Mouse (Mus musculus) activated CD4-positive, CD25-positive, alpha-beta regulatory T cell (primary cell): ENCODE data around the gene Usp38. TPM values are rescaled to one million over a fixed set of nuclear protein-coding genes. Genes with fewer than 3 reads are reported as not detected.

Experiments used
- polyA plus RNA-seq, 2 experiments: library from polyadenylated mRNA; unstranded; fragments of 100-300 nt; shearing (Covaris generic); gene quantifications; one replicate each; pipeline ENCODE4 v1.2.1; 2017

The Usp38 gene
- polyA plus RNA-seq = 10 to 100 TPM; 52.9 to 54.5 TPM

DNA sequence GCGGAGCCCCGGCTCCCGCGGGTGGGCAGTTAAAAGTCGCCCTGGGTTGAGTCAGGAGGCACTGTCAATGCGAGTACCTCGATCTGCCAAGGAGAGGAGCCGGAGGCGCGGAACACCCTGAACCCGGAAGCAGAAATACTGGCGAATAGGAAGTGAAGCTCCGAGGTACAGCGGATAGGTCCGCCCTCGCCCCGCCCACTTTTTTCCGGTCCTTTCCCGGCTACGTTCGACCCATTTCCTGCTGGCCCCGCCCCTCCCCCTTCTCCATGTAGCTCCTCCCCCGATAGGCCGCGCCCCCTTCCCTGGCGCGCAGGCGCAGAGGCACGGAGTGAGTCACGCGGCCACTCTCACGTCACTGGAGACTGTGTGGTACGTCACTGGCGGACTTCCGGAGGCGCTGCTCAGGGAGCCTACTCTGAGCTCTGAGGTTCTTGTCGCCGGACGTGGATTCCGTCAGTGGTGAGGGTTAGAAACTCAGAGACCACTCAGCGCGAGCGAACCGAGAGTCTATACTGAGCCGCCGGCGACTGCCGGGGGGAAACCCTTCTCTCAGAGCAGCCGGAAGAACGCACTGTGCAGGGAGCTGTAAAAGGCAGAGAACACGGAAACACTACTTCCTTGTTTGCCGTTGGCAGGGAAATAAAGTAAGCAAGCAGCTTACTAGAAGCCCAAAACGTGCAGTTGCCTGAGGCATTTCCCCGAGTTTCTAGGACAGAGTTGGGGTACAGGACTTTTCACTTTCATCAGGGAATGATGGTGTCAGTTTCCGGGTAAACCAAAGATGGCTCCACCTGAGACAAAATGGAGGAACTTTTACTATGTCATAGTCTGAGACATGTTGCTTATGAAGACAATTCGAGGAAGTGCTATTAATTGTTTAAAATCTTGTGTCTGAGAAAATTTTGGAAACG lies at the start of gene Usp38:
TSS of gene Usp38 (minus strand) at position 140 of the 911 bp plus-strand sequence.

Other genes starting within 250 kb of the Usp38 start
- gene Gab1, start 134.4 kb downstream of the Usp38 start, polyA plus RNA-seq = under 1 TPM in 1 of 2 experiments, not detected in 1; 0.26 TPM